ENCODE assay signal across 8 mouse cellular contexts in genomic region chr8:124959462-124960225, GRCm38 (mm10). TPM values are rescaled to one million over a fixed set of nuclear protein-coding genes. Genes with fewer than 3 reads are reported as not detected.
DNase-seq lines count a peak whose midpoint lies in the region; ATAC-seq and TF ChIP-seq lines count a peak whose summit lies in the region.
"Had no signal": no experiment of that assay in that cellular context is flagged by ENCODE, and none has a peak within 500 bp of the region (broad histone marks: within the 10 kb centered on the region; RNA-seq: fewer than 3 reads in every experiment).

No protein-coding gene starts in this region.

- H3K4me2 ChIP-seq in lung, embryonic 14.5 days, result peak overlapping the region; percentile 21
- H3K4me2 ChIP-seq in embryonic facial prominence, embryonic 15.5 days (replicated peaks), result no peak overlapping the region
- peak overlapping the region; percentile 52 for H3K4me2 ChIP-seq in myocyte (ENCODE audit: low read depth)

- WGBS in lung, embryonic 14.5 days, result 29% methylated on average over 8 of the region's 8 CpGs
- WGBS in embryonic facial prominence, embryonic 15.5 days, result 47% methylated on average over 8 of the region's 8 CpGs

- no peaks in the 10 kb centered on the region for H3K79me2 ChIP-seq in myocyte (ENCODE audit: control insufficient read depth, insufficient read depth)

- H3K4me3 ChIP-seq in lung, embryonic 14.5 days (ENCODE audit: low read depth, low read length), result no peak overlapping the region
- H3K4me3 ChIP-seq in embryonic facial prominence, embryonic 15.5 days (replicated peaks), result no peak overlapping the region
- no peak overlapping the region for H3K4me3 ChIP-seq in myocyte

- H3K9ac ChIP-seq in lung, embryonic 14.5 days, result no peak overlapping the region
- no peak overlapping the region for H3K9ac ChIP-seq in embryonic facial prominence, embryonic 15.5 days

- no peak for DNase-seq in lung, embryonic 14.5 days
- no peak for DNase-seq in lung, postnatal 4 days
- peak; percentile 27 for DNase-seq in NIH3T3 (ENCODE audit: low read depth)
- DNase-seq in layer of hippocampus, adult 8-10 months (ENCODE audit: low spot score in 2 of 2), result no peak
- no peak for DNase-seq in natural killer cell, adult 2 months (ENCODE audit: low spot score in 2 of 2)

- no peaks in the 10 kb centered on the region for H3K27me3 ChIP-seq in lung, embryonic 14.5 days (ENCODE audit: insufficient read depth, low read length)
- H3K27me3 ChIP-seq in embryonic facial prominence, embryonic 15.5 days, result no peaks in the 10 kb centered on the region
- no peaks in the 10 kb centered on the region for H3K27me3 ChIP-seq in myocyte (ENCODE audit: control insufficient read depth, insufficient read depth, insufficient read length)

- no peaks in the 10 kb centered on the region for H3K36me3 ChIP-seq in lung, embryonic 14.5 days (ENCODE audit: insufficient read depth)
- no peaks in the 10 kb centered on the region for H3K36me3 ChIP-seq in embryonic facial prominence, embryonic 15.5 days
- H3K36me3 ChIP-seq in myocyte (ENCODE audit: control insufficient read depth, insufficient read depth), result no peaks in the 10 kb centered on the region

- no peak for TF ChIP-seq POLR2A in myocyte (IDR thresholded peaks at IDR 0.05; ENCODE audit: insufficient read length, low read depth)

- peak overlapping the region; percentile 59; the same call in 1 of the 2 replicates for H3K27ac ChIP-seq in lung, embryonic 14.5 days (ENCODE audit: low read depth)
- 0 out of 2 replicates have a peak overlapping the region, but pooled peaks have one; percentile 19 for H3K27ac ChIP-seq in embryonic facial prominence, embryonic 15.5 days (replicated peaks)

- ATAC-seq in lung, embryonic 14.5 days (ENCODE audit: insufficient read depth), result peak; percentile 40; the same call in 1 of the 2 replicates
- ATAC-seq in embryonic facial prominence, embryonic 15.5 days (ENCODE audit: insufficient number of reproducible peaks, low FRiP score, low TSS enrichment, low read depth), result peak; percentile 23; the same call in 1 of the 2 replicates
- ATAC-seq: hindbrain, embryonic 16.5 days had no signal

- no peaks in the 10 kb centered on the region for H3K9me3 ChIP-seq in lung, embryonic 14.5 days (ENCODE audit: low read depth, low read length)
- no peaks in the 10 kb centered on the region for H3K9me3 ChIP-seq in embryonic facial prominence, embryonic 15.5 days (replicated peaks)

- no peak overlapping the region for H3ac ChIP-seq in myocyte (ENCODE audit: control insufficient read depth, insufficient read length)

- TF ChIP-seq CTCF in lung, embryonic 14.5 days (IDR thresholded peaks at IDR 0.05; ENCODE audit: low read depth), result no peak

- 0 out of 2 replicates have a peak, but pooled peaks cover 4% of the 10 kb centered on the region for H3K4me1 ChIP-seq in lung, embryonic 14.5 days (ENCODE audit: insufficient read depth)
- peaks cover 12% of the 10 kb centered on the region for H3K4me1 ChIP-seq in embryonic facial prominence, embryonic 15.5 days

TF ChIP-seq in myocyte, 11 proteins besides CTCF, POLR2A, EP300 and RAD21:
- TF ChIP-seq TCF12 (IDR thresholded peaks at IDR 0.05; ENCODE audit: insufficient read depth, poor library complexity, severe bottlenecking) (no peak), MAX (IDR thresholded peaks at IDR 0.05; ENCODE audit: low read depth) (no peak)

RNA-seq across cellular contexts. Expression of gene Egln1, which starts 10.5 kb away (rescaled TPM):
- 14.4 and 16.2 TPM in 2 replicates for polyA plus RNA-seq in lung, embryonic 14.5 days (2014; fragmentation: Nextera tagmentation; extraction: Ambion mirVana)
- polyA plus RNA-seq in embryonic facial prominence, embryonic 15.5 days (2015; fragmentation: Nextera tagmentation; extraction: Ambion mirVana), result 13.6 and 15.6 TPM in 2 replicates
- polyA plus RNA-seq in myocyte (2012; fragmentation: generic; extraction: Trizol), result 35.8 TPM
- total RNA-seq in layer of hippocampus, adult 8-10 months (2022), result 10 to 100 TPM; 56.4 to 58.7 (median 58.4) TPM

RNA-seq across cellular contexts. Expression of gene Tsnax, which starts 53.2 kb away (rescaled TPM):
- polyA plus RNA-seq in lung, embryonic 14.5 days (2014; fragmentation: Nextera tagmentation; extraction: Ambion mirVana), result 131 and 133 TPM in 2 replicates
- polyA plus RNA-seq in embryonic facial prominence, embryonic 15.5 days (2015; fragmentation: Nextera tagmentation; extraction: Ambion mirVana), result 125 and 131 TPM in 2 replicates
- 59.9 TPM for polyA plus RNA-seq in myocyte (2012; fragmentation: generic; extraction: Trizol)
- total RNA-seq in layer of hippocampus, adult 8-10 months (2022), result 100 to 1,000 TPM; 147 to 154 (median 150) TPM
